Mouse (Mus musculus) small intestine, adult 2 months (tissue): ENCODE results near the gene Trim21. TPM values are rescaled to one million over a fixed set of nuclear protein-coding genes. Genes with fewer than 3 reads are reported as not detected.

Experiments used
- H3K27ac ChIP-seq: fragments of 200-500 bp; 2 replicates; pipeline ENCODE4 v1.5.1; 2012; ENCODE audit warnings: low read depth, low read length, control low read depth, inconsistent platforms; ENCODE audit not compliant: insufficient read depth
- H3K27me3 ChIP-seq: fragments of 200-500 bp; 2 replicates; pipeline ENCODE4 v1.6.1; 2012; ENCODE audit warnings: mild to moderate bottlenecking, moderate library complexity, low read length, inconsistent platforms; ENCODE audit not compliant: control insufficient read depth, insufficient read depth
- H3K36me3 ChIP-seq: fragments of 200-500 bp; 2 replicates; pipeline ENCODE4 v1.6.1; 2012; ENCODE audit warnings: mild to moderate bottlenecking, low read length, control low read depth, inconsistent platforms; ENCODE audit not compliant: control insufficient read depth, insufficient read depth
- H3K4me1 ChIP-seq: fragments of 200-500 bp; 2 replicates; pipeline ENCODE4 v1.6.1; 2012; ENCODE audit warnings: low read length, inconsistent platforms, mixed read lengths; ENCODE audit not compliant: control insufficient read depth, insufficient read depth, insufficient read length
- H3K4me3 ChIP-seq: fragments of 200-500 bp; 2 replicates; pipeline ENCODE4 v1.5.1; 2012; ENCODE audit warnings: low read depth, mild to moderate bottlenecking, control low read depth, inconsistent platforms, low read length, moderate library complexity
- CTCF ChIP-seq: fragments of 200-500 bp; IDR thresholded peaks from 2 replicates; pipeline ENCODE4 v1.5.1; 2012; ENCODE audit warnings: low read depth, mild to moderate bottlenecking, control low read depth, inconsistent platforms, low read length, moderate library complexity, mixed read lengths; ENCODE audit not compliant: insufficient replicate concordance, insufficient read length; ENCODE audit errors: extremely low read depth
- POLR2A ChIP-seq: fragments of 200-500 bp; IDR thresholded peaks from 2 replicates; pipeline ENCODE4 v1.6.1; 2012; ENCODE audit warnings: low read depth, mild to moderate bottlenecking, control low read depth, inconsistent platforms, low read length, moderate library complexity
- WGBS: fragments of 180-500 bp; shearing (Covaris S2); methylation state at CpG from one replicate; pipeline ENCODE4 v1.1.7; 2018; 5-methylcytosine and 5-hydroxymethylcytosine counted together
- polyA plus RNA-seq: library from polyadenylated mRNA; depleted of rRNA; stranded (reverse); fragments of >200 nt; gene quantifications from 2 replicates; pipeline ENCODE4 v1.2.3, GENCODE M21; 2012; rRNA removed

Trim21 gene
- polyA plus RNA-seq, 1 experiment, result 2.0 TPM

GRCm38 (mm10) chr7:102516261-102517050 lies 48.8 kb downstream of the Trim21 start:
- TF ChIP-seq CTCF, result no peak
- no peak for TF ChIP-seq POLR2A
- no peak overlapping the region for H3K4me3 ChIP-seq
- H3K4me1 ChIP-seq, result no peaks in the 10 kb centered on the region; the same call in 1 of the 2 replicates
- 40% methylated on average over 10 of the region's 10 CpGs for WGBS
- H3K27me3 ChIP-seq, result no peaks in the 10 kb centered on the region
- H3K36me3 ChIP-seq, result no peaks in the 10 kb centered on the region
- H3K27ac ChIP-seq, result no peak overlapping the region

GRCm38 (mm10) chr7:102514144-102514543 lies 51.1 kb downstream of the Trim21 start:
- 71% methylated on average over 4 of the region's 4 CpGs for WGBS
- H3K4me3 ChIP-seq, result no peak overlapping the region
- no peaks in the 10 kb centered on the region for H3K36me3 ChIP-seq
- TF ChIP-seq CTCF, result no peak
- no peak for TF ChIP-seq POLR2A
- no peak overlapping the region for H3K27ac ChIP-seq
- H3K4me1 ChIP-seq, result no peaks in the 10 kb centered on the region; the same call in 1 of the 2 replicates
- H3K27me3 ChIP-seq, result no peaks in the 10 kb centered on the region

- Histone ChIP-seq H3K36me3 (no peaks in the 10 kb centered on the region), H3K27me3 (no peaks in the 10 kb centered on the region), H3K4me1 (no peaks in the 10 kb centered on the region; the same call in 1 of the 2 replicates), H3K4me3 (peak overlapping the region; percentile 55), H3K27ac (no peak overlapping the region)
- WGBS, result 1% methylated on average over 54 of the region's 54 CpGs
- peak; percentile 78; the same call in 1 of the 2 replicates for TF ChIP-seq CTCF
- no peak for TF ChIP-seq POLR2A
Measured at GRCm38 (mm10) chr7:102512814-102513435, 52.4 kb downstream of the Trim21 start.

- H3K27ac ChIP-seq, result no peak overlapping the region
- no peaks in the 10 kb centered on the region for H3K36me3 ChIP-seq
- H3K4me1 ChIP-seq, result no peaks in the 10 kb centered on the region; the same call in 1 of the 2 replicates
- no peaks in the 10 kb centered on the region for H3K27me3 ChIP-seq
- 84% methylated on average over 10 of the region's 10 CpGs for WGBS
- TF ChIP-seq POLR2A (no peak), CTCF (no peak)
- no peak overlapping the region for H3K4me3 ChIP-seq
Measured at GRCm38 (mm10) chr7:102511927-102512326, 53.4 kb downstream of the Trim21 start.

GRCm38 (mm10) chr7:102509726-102510125 lies 55.6 kb downstream of the Trim21 start:
- H3K4me3 ChIP-seq, result no peak overlapping the region
- no peaks in the 10 kb centered on the region for H3K36me3 ChIP-seq
- no peaks in the 10 kb centered on the region; the same call in 1 of the 2 replicates for H3K4me1 ChIP-seq
- no peaks in the 10 kb centered on the region for H3K27me3 ChIP-seq
- H3K27ac ChIP-seq, result no peak overlapping the region
- WGBS, result 83% methylated on average over 7 of the region's 7 CpGs
- TF ChIP-seq POLR2A, result no peak
- TF ChIP-seq CTCF, result no peak

GRCm38 (mm10) chr7:102508666-102509065 lies 56.6 kb downstream of the Trim21 start:
- TF ChIP-seq CTCF (no peak), POLR2A (no peak)
- Histone ChIP-seq H3K27ac (no peak overlapping the region), H3K4me1 (no peaks in the 10 kb centered on the region; the same call in 1 of the 2 replicates), H3K36me3 (no peaks in the 10 kb centered on the region), H3K4me3 (no peak overlapping the region), H3K27me3 (no peaks in the 10 kb centered on the region)
- WGBS, result 81% methylated on average over 6 of the region's 6 CpGs

GRCm38 (mm10) chr7:102508066-102508465 lies 57.2 kb downstream of the Trim21 start:
- no peaks in the 10 kb centered on the region; the same call in 1 of the 2 replicates for H3K4me1 ChIP-seq
- no peak overlapping the region for H3K27ac ChIP-seq
- no peaks in the 10 kb centered on the region for H3K36me3 ChIP-seq
- no peak overlapping the region for H3K4me3 ChIP-seq
- 87% methylated on average over 9 of the region's 9 CpGs for WGBS
- TF ChIP-seq CTCF, result no peak
- no peak for TF ChIP-seq POLR2A
- no peaks in the 10 kb centered on the region for H3K27me3 ChIP-seq

Other genes with a start within 250 kb of the Trim21 start
- gene Rrm1, start 123.8 kb downstream of the Trim21 start, polyA plus RNA-seq, result 2.2 and 4.0 TPM in 2 replicates
- gene Olfr543, start 83.8 kb downstream of the Trim21 start, polyA plus RNA-seq, result not detected in 2 replicates
- not detected in 2 replicates for gene Olfr544, start 77.2 kb downstream of the Trim21 start, polyA plus RNA-seq
- gene Olfr545, start 65.9 kb downstream of the Trim21 start, polyA plus RNA-seq, result not detected in 2 replicates
- not detected in 2 replicates for gene Olfr547, start 30.7 kb downstream of the Trim21 start, polyA plus RNA-seq
- not detected in 2 replicates for gene Olfr548-ps1, start 24.6 kb downstream of the Trim21 start, polyA plus RNA-seq
- gene Olfr549, start 15.6 kb downstream of the Trim21 start, polyA plus RNA-seq, result not detected in 2 replicates
- gene Olfr550, start 6.0 kb upstream of the Trim21 start, polyA plus RNA-seq, result not detected in 2 replicates
- gene Olfr551, start 26.4 kb upstream of the Trim21 start, polyA plus RNA-seq, result not detected in 2 replicates
- gene Olfr552, start 32.3 kb upstream of the Trim21 start, polyA plus RNA-seq, result not detected in 2 replicates
- not detected in 2 replicates for gene Olfr553, start 52.7 kb upstream of the Trim21 start, polyA plus RNA-seq
- gene Olfr554, start 72.9 kb upstream of the Trim21 start, polyA plus RNA-seq, result not detected in 2 replicates
- not detected in 2 replicates for gene Olfr555, start 93.3 kb upstream of the Trim21 start, polyA plus RNA-seq
- gene Olfr556, start 99.4 kb upstream of the Trim21 start, polyA plus RNA-seq, result not detected in 2 replicates
- 1.7 and 2.2 TPM in 2 replicates for gene Trim68, start 121.8 kb upstream of the Trim21 start, polyA plus RNA-seq
- not detected in 2 replicates for gene Olfr557, start 130.4 kb upstream of the Trim21 start, polyA plus RNA-seq
- gene Olfr558, start 136.7 kb upstream of the Trim21 start, polyA plus RNA-seq, result 0.11 and 0.63 TPM in 2 replicates
- not detected in 2 replicates for gene Olfr33, start 153.6 kb upstream of the Trim21 start, polyA plus RNA-seq
- not detected in 2 replicates for gene Olfr559, start 162.0 kb upstream of the Trim21 start, polyA plus RNA-seq
- gene Olfr560, start 193.9 kb upstream of the Trim21 start, polyA plus RNA-seq, result not detected in 2 replicates
- 0.55 and 0.71 TPM in 2 replicates for gene Olfr78, start 194.0 kb upstream of the Trim21 start, polyA plus RNA-seq
- gene Olfr561, start 205.7 kb upstream of the Trim21 start, polyA plus RNA-seq, result not detected in 2 replicates
- gene Olfr564, start 238.0 kb upstream of the Trim21 start, polyA plus RNA-seq, result not detected in 2 replicates